Mouse (Mus musculus): ENCODE measurements around the gene Rps27l. TPM values are rescaled to one million over a fixed set of nuclear protein-coding genes. Genes with fewer than 3 reads are reported as not detected.

Gene Rps27l
- polyA plus RNA-seq, 1 experiment from 2014 or later, result 705 TPM

- no peak for DNase-seq (ENCODE audit: low spot score)
- Histone ChIP-seq H3K27ac (peak overlapping the region; percentile 36; the same call in 1 of the 2 replicates), H3K27me3 (ENCODE audit: insufficient read depth, poor library complexity, severe bottlenecking) (no peaks in the 10 kb centered on the region), H3K36me3 (no peaks in the 10 kb centered on the region), H3K9me3 (no peaks in the 10 kb centered on the region), H3K4me1 (peaks cover 38% of the 10 kb centered on the region), H3K4me3 (no peak overlapping the region)
- WGBS, result 45% methylated on average over 8 of the region's 8 CpGs
Observed at GRCm38 (mm10) chr9:66991750-66992410, 46.0 kb downstream of the Rps27l start.

Other genes starting within 250 kb of the Rps27l start
- gene Car12, start 232.4 kb upstream of the Rps27l start, polyA plus RNA-seq (2016; fragmentation: Nextera tagmentation; extraction: Ambion mirVana), result 0.70 and 1.3 TPM in 2 replicates
- 7.7 and 7.9 TPM in 2 replicates for gene Aph1b, start 150.6 kb upstream of the Rps27l start, polyA plus RNA-seq (2016; fragmentation: Nextera tagmentation; extraction: Ambion mirVana)
- 0.53 and 0.69 TPM in 2 replicates for gene Gm10647, start 149.0 kb upstream of the Rps27l start, polyA plus RNA-seq (2016; fragmentation: Nextera tagmentation; extraction: Ambion mirVana)
- 1.5 and 2.4 TPM in 2 replicates for gene Aph1c, start 111.4 kb upstream of the Rps27l start, polyA plus RNA-seq (2016; fragmentation: Nextera tagmentation; extraction: Ambion mirVana)
- gene Rab8b, start 26.4 kb upstream of the Rps27l start, polyA plus RNA-seq (2016; fragmentation: Nextera tagmentation; extraction: Ambion mirVana), result 21.1 and 21.3 TPM in 2 replicates
- gene Lactb, start 29.4 kb downstream of the Rps27l start, polyA plus RNA-seq (2016; fragmentation: Nextera tagmentation; extraction: Ambion mirVana), result 10.1 and 11.4 TPM in 2 replicates
- 2,990 and 4,096 TPM in 2 replicates for gene Tpm1, start 103.3 kb downstream of the Rps27l start, polyA plus RNA-seq (2016; fragmentation: Nextera tagmentation; extraction: Ambion mirVana)

All from heart, embryonic 10.5 days (tissue).